Comparison of ENCODE assay signal across 8 mouse cellular contexts in the genomic region with DNA sequence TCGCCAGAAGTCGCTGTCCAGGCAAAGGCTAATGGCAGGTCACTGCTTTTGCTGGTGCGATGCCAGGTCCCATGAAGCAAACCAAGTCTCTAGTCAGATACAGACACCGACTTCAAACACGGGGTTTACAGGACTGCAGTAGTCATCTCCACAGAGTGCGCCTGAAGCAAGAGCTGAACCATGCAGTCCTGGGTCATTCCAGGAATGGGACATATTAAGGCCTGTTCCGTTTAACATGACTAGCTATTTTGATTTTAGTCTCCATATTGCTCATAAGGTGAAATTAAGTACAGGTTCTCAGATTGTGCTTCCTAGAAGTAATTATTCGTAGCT. TPM values are rescaled to one million over a fixed set of nuclear protein-coding genes. Genes with fewer than 3 reads are reported as not detected.
DNase-seq lines count a peak whose midpoint lies in the region; ATAC-seq lines count a peak whose summit lies in the region.

No protein-coding gene starts in this region.

- H3K4me1 ChIP-seq in heart, embryonic 11.5 days (ENCODE audit: control insufficient read depth, insufficient read depth, low read length), result peaks cover 5% of the 10 kb centered on the region
- H3K4me1 ChIP-seq in forebrain, embryonic 14.5 days (ENCODE audit: control insufficient read depth, insufficient read depth, low read length), result peaks cover 10% of the 10 kb centered on the region
- H3K4me1 ChIP-seq in liver, embryonic 13.5 days (replicated peaks), result peaks cover 57% of the 10 kb centered on the region

- peak overlapping the region; percentile 91 for H3K27ac ChIP-seq in heart, embryonic 11.5 days (ENCODE audit: low read depth, low read length)
- H3K27ac ChIP-seq in forebrain, embryonic 14.5 days (ENCODE audit: low read depth, low read length), result no peak overlapping the region
- peak overlapping the region; percentile 75 for H3K27ac ChIP-seq in liver, embryonic 13.5 days

- peak overlapping the region; percentile 59; the same call in 1 of the 2 replicates for H3K9ac ChIP-seq in heart, embryonic 11.5 days (ENCODE audit: low read depth, low read length)
- H3K9ac ChIP-seq in forebrain, embryonic 14.5 days (ENCODE audit: low read length), result peak overlapping the region; percentile 59
- H3K9ac ChIP-seq in liver, embryonic 13.5 days, result peak overlapping the region; percentile 68

- 0 out of 2 replicates have a peak, but pooled peaks cover 4% of the 10 kb centered on the region for H3K36me3 ChIP-seq in heart, embryonic 11.5 days (ENCODE audit: control insufficient read depth, insufficient read depth, low read length)
- H3K36me3 ChIP-seq in forebrain, embryonic 14.5 days (ENCODE audit: control insufficient read depth, insufficient read depth, low read length), result no peaks in the 10 kb centered on the region
- 0 out of 2 replicates have a peak, but pooled peaks cover 1% of the 10 kb centered on the region for H3K36me3 ChIP-seq in liver, embryonic 13.5 days

- no peak; the same call in 1 of the 2 replicates for ATAC-seq in heart, embryonic 11.5 days (replicated peaks; ENCODE audit: insufficient number of reproducible peaks, low FRiP score, low TSS enrichment)
- peak; percentile 19 for ATAC-seq in CD4-positive, CD25-positive, alpha-beta regulatory T cell, adult 4 months
- ATAC-seq in forebrain, embryonic 14.5 days, result peak; percentile 81
- peak; percentile 35 for ATAC-seq in liver, embryonic 13.5 days (ENCODE audit: low read depth)

- H3K27me3 ChIP-seq in heart, embryonic 11.5 days (ENCODE audit: control insufficient read depth, insufficient read depth, low read length), result no peaks in the 10 kb centered on the region
- H3K27me3 ChIP-seq in forebrain, embryonic 14.5 days (replicated peaks; ENCODE audit: control insufficient read depth, insufficient read depth, low read length), result no peaks in the 10 kb centered on the region
- H3K27me3 ChIP-seq in liver, embryonic 13.5 days, result no peaks in the 10 kb centered on the region

- peak overlapping the region; percentile 70 for H3K4me3 ChIP-seq in heart, embryonic 11.5 days (ENCODE audit: low read depth, low read length)
- H3K4me3 ChIP-seq in forebrain, embryonic 14.5 days (ENCODE audit: low read depth, low read length), result peak overlapping the region; percentile 66
- H3K4me3 ChIP-seq in liver, embryonic 13.5 days (replicated peaks), result peak overlapping the region; percentile 69

- DNase-seq in heart, adult 18-20 months, result no peak
- DNase-seq in forebrain, embryonic 14.5 days (ENCODE audit: low spot score), result no peak
- DNase-seq in liver, embryonic 13.5 days, result no peak
- DNase-seq in spleen, adult 12 weeks (ENCODE audit: low spot score), result no peak
- no peak for DNase-seq in cerebellum, postnatal 10 days
- DNase-seq in kidney, adult 9 months, result no peak

- no peaks in the 10 kb centered on the region for H3K9me3 ChIP-seq in heart, embryonic 11.5 days (replicated peaks; ENCODE audit: control insufficient read depth, low read length)
- H3K9me3 ChIP-seq in forebrain, embryonic 14.5 days (replicated peaks; ENCODE audit: control insufficient read depth, low read length), result no peaks in the 10 kb centered on the region
- H3K9me3 ChIP-seq in liver, embryonic 13.5 days (replicated peaks), result no peaks in the 10 kb centered on the region

- WGBS in heart, embryonic 11.5 days (ENCODE audit: insufficient replicate concordance), result 34% methylated on average over 8 of the region's 8 CpGs
- WGBS in forebrain, embryonic 14.5 days, result 39% methylated on average over 8 of the region's 8 CpGs
- WGBS in liver, embryonic 13.5 days (ENCODE audit: insufficient replicate concordance), result 31% methylated on average over 8 of the region's 8 CpGs

- H3K4me2 ChIP-seq in heart, embryonic 11.5 days, result peak overlapping the region; percentile 73
- peak overlapping the region; percentile 58 for H3K4me2 ChIP-seq in forebrain, embryonic 14.5 days (ENCODE audit: low read length)
- H3K4me2 ChIP-seq in liver, embryonic 13.5 days, result peak overlapping the region; percentile 68

RNA-seq across cellular contexts. Expression of a gene that starts 0.4 kb away (rescaled TPM):
- 24.8 and 28.0 TPM in 2 replicates for polyA plus RNA-seq in heart, embryonic 11.5 days (2014; fragmentation: Nextera tagmentation; extraction: Ambion mirVana)
- total RNA-seq in heart, adult 18-20 months (2021), result 10 to 100 TPM; 19.3 to 20.1 TPM
- 10 to 100 TPM; 22.2 to 26.2 TPM for polyA plus RNA-seq in CD4-positive, CD25-positive, alpha-beta regulatory T cell, adult 4 months (2017; shearing (Covaris generic))
- 105 and 121 TPM in 2 replicates for polyA plus RNA-seq in forebrain, embryonic 14.5 days (2014; fragmentation: Nextera tagmentation; extraction: Ambion mirVana)
- 7.7 and 8.0 TPM in 2 replicates for polyA plus RNA-seq in liver, embryonic 13.5 days (2015; fragmentation: Nextera tagmentation; extraction: Ambion mirVana)

RNA-seq across cellular contexts. Expression of a gene that starts 49.2 kb away (rescaled TPM):
- 13.8 and 17.9 TPM in 2 replicates for polyA plus RNA-seq in heart, embryonic 11.5 days (2014; fragmentation: Nextera tagmentation; extraction: Ambion mirVana)
- total RNA-seq in heart, adult 18-20 months (2021), result 10 to 100 TPM; 21.6 to 27.4 TPM
- polyA plus RNA-seq in CD4-positive, CD25-positive, alpha-beta regulatory T cell, adult 4 months (2017; shearing (Covaris generic)), result 100 to 1,000 TPM; 101 to 109 TPM
- 4.3 and 7.0 TPM in 2 replicates for polyA plus RNA-seq in forebrain, embryonic 14.5 days (2014; fragmentation: Nextera tagmentation; extraction: Ambion mirVana)
- polyA plus RNA-seq in liver, embryonic 13.5 days (2015; fragmentation: Nextera tagmentation; extraction: Ambion mirVana), result 11.5 and 13.5 TPM in 2 replicates

RNA-seq across cellular contexts. Expression of a gene that starts 58.9 kb away (rescaled TPM):
- polyA plus RNA-seq in heart, embryonic 11.5 days (2014; fragmentation: Nextera tagmentation; extraction: Ambion mirVana), result not detected in 2 replicates
- total RNA-seq in heart, adult 18-20 months (2021), result not detected
- not detected for polyA plus RNA-seq in CD4-positive, CD25-positive, alpha-beta regulatory T cell, adult 4 months (2017; shearing (Covaris generic))
- not detected in 2 replicates for polyA plus RNA-seq in forebrain, embryonic 14.5 days (2014; fragmentation: Nextera tagmentation; extraction: Ambion mirVana)
- not detected in 2 replicates for polyA plus RNA-seq in liver, embryonic 13.5 days (2015; fragmentation: Nextera tagmentation; extraction: Ambion mirVana)
